Mouse (Mus musculus): ENCODE results near the gene 1700025G04Rik.
A peak's percentile ranks its signal among the peaks of the same experiment; 100 is the strongest.

Gene 1700025G04Rik

DNA sequence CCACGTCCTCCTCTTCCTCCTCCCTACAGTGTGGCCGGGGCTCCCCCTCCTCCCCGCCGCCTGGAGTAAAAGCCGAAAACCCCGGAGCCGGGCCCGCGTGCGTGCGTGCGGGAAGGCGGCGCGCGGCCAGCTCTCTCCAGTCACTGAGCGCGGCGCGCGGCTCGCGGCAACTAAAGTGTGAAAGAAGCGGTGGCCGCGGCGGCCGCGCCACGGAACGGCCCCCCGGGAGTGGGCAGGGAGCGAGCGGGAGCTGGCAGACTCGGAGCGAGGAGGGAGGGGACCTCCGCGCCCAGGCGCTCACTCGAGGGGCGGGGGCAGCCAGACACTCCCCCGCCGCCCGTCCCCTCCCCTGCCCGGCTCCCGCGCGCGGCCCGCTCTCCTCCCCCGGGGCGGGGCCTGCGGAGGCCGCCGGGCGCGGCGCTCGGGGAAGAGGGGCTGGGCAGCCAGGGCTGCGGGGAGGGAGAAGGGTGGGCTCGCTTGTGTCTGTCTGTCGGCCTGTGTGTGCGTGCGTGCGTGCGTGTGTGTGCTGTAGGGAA, at the start of gene 1700025G04Rik:
Gene 1700025G04Rik, minus strand, starts transcription at position 108 of the 536 bp plus-strand sequence.
- DNase-seq (ENCODE audit: low read depth): peak; percentile 27

DNA sequence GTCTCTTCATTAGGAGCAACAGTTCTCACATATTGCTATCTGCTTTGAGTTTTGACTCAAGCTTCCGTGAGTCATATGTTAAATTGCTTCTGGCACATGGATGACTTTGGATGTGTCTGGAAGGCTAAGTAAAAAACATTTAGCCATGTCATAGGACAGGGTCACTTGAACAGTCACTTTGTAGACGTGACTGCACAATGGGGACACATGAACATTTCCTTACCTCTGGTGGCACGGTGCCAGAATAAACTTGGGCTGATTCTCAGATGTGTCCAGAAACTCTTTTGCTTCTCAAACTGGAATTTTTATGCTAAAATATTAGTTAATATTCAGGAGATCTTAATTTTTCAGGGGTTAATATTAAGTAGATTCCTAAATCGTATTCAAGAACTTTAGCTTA, 49.6 kb upstream of the 1700025G04Rik start:
- no peak for DNase-seq (ENCODE audit: low read depth)

DNA sequence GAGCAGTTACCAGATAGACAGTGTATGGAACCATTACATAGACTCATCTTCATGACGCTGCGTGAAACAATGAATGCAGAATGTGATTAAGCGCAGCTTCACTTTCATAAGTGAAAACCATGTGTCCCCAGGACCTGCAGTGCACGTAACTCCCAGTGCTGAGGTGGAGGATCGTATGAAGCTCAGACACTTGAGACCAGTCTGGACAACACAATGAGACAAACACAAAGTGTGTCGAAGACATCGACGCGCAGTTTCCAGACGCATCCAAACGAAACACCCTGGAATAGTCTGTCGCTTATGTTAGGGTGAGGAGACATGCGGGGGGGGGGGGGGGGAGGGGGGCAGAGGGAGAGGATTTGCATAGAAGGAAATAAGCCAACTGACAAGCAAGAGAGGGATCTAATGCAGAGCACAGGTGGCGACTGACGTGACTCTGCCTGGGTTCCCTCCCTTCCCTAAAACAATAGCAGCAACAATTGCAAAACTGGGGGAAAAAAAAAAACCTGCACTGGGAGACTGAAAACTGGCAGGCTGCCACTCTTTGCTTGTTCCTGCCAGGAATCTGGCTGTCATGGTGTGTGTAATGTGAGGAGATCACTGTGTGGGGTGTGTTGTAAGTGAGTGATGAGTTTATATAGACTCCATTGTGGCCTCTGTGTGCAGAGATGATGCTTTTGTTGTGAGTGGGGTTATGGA, 40.3 kb upstream of the 1700025G04Rik start:
- DNase-seq (ENCODE audit: low read depth): no peak

DNA sequence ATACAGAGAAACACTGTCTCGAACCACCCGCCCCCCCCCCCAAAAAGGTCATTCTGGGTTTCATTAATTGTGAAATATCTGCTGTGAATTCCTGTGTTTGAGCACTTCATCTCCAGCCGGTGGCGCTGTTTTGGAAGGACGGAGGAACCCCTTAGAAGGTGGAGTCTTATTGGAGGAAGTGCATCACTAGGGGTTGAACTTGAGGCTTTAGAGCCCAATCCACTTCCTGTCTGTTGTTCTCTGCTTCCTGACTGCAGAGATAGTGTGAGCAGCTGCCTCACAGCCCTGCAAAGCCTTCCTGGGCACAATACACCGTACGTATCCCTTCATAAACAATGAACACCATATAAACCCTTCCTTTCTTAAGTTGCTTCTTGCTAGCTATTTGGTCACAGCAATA, 35.5 kb upstream of the 1700025G04Rik start:
- DNase-seq (ENCODE audit: low read depth): no peak

DNA sequence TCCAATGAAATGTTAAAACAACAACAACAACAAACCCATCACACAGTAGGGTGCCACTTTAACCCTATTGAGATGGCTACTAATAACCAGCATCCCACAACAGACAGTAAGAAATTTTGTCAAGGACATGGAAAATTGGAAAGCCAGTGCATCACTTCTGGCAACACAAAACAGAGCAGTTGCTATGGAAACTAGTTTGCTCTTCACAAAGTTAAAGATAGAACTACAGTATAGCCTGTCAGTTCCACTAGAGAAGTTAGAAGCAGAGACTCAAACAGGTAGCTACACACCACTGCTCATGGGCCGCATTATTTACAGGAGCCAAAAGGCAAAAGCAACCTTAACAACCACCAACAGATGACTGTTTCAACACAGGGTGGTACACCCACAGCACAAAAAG, 20.2 kb upstream of the 1700025G04Rik start:
- no peak for DNase-seq (ENCODE audit: low read depth)

DNA sequence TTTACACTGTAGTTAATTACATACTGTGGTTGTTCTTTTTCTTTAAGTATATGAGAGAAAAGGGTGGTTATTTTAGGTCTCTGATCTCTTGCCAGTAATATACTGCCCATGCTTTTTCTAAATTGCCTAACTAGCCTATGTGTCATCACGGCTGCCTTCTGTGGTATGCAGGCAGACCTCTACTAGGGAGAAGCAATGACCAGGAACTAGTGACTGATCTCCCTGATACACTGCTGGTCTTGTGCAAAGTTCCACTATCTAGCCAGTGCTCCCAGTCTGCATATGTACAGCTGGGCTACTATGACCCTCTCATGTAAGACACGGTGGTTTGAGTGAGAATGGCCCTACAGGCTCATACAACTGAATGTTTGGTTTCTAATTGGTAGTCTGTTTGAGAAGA, 16.2 kb upstream of the 1700025G04Rik start:
- DNase-seq (ENCODE audit: low read depth): no peak

DNA sequence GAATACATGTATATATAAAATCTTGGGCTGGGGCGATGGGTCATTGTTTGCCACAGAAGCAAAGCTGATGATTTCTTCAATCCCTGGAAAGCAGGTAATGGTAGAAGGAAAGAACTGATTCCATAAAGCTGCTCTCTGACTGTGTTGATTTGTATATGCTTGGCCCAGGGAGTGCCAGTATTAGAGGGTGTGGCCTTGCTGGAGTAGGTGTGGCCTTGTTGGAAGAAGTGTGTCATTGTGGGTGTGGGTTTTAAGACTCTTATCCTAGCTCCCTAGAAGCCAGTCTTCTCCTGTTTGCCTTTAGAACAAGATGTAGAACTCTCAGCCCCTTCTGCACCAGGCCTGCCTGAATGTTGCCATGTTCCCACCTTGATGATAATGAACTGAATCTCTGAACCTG, 15.3 kb upstream of the 1700025G04Rik start:
- DNase-seq (ENCODE audit: low read depth): no peak

DNA sequence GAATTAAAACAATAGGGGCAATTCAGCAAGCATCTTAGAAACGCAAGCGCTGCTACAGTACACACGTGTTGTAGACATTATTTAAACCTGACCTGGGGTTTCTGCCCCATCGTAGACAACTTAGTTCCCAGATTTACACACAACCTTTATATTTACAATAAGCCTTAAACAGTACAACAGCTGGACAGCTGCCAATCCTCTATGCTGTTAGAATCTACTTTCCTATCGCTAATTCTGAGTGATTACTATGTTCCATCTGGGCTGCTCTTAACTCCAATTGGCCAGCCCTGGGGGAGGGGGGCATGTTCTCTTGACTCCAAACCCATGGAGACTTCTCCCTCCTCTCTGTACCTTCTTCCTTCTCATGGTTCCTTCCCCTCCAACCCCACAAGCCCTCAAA, 11.8 kb upstream of the 1700025G04Rik start:
- DNase-seq (ENCODE audit: low read depth): no peak

DNA sequence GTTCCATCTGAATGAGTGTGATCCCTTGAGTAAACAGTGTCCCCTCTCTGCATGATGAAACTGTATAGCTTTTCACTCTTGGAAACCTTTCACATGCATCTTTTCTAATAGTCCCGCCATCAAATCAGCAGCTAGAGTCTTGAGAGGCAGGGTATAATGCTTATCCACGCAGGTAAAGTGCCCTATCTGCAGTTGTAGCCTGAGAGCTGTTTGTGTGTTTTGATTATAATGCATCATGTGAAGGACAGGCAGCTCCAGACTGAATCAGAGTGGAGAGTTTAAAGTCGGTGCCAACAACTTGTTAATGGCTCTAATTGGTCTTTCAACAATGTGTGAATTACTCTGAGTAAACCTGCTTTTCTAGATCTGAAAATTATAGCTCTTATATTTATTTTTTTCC, 6.1 kb upstream of the 1700025G04Rik start:
- no peak for DNase-seq (ENCODE audit: low read depth)

DNA sequence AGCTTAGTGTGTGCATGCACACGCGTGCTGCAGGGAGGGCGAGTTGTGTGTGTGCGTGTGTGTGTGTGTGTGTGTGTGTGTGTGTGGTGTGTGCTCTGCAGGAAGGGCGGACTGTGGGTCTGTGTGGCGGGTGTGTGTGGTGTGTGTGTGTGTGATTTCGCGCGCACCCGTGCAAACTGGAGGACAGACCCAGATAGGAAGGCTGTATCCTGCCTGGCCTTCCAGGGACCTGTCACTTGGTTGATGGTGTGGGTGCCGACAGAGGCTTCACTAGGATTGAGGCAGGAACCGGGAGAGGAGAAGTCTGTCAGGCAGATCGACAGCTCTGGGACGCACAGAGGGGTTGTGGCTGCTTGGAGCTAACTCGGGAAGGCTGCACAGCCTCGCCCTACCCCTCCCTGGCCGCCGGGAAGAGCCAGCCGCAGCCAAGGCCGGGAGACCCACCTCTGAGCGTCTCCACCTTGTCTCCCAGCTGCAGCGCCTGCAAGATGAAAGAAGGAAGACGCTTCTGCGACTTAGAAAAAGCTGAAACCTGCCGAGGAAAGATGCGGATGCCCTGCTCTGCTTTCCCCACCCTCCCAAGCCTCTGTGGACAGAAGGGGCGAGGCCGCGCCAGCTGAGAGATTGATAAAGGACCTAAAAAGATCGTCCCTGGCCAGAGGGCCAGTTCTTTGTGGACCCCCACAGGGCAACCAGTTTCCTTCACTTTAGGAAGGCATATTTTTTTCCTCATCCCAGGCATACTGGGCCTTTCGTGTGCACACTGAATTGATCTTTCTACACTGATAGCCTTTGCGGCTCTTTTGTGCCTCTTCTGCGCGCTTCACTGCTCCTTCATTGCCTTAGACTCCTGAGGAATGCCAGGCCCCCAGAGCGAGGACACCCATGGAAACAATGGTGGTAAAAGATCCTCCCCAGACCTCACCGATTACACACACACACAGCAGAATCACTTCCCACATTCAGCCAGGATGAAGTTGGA, 930 bp upstream of the 1700025G04Rik start:
- DNase-seq (ENCODE audit: low read depth): no peak

DNA sequence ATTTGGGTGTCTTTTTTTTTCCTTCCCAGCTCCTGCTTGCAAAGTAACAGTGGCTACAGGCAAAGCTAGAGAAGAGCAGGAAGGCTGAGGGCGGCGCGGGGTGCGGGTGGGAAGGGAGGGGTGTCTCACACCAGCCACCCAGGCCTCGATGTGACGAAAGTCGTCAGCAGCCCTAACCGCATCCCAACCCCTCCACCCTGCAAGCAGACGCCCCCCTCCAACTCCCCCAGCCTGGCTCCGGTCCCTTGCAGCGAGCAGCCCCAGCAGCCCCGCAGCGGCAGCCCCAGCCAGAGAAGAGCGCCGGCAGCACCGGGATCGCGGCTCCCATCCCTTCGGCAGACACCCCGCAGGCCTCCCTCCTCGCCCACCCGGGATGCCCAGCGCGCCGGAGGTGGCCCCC, 399 bp downstream of the 1700025G04Rik start:
- DNase-seq (ENCODE audit: low read depth): no peak

DNA sequence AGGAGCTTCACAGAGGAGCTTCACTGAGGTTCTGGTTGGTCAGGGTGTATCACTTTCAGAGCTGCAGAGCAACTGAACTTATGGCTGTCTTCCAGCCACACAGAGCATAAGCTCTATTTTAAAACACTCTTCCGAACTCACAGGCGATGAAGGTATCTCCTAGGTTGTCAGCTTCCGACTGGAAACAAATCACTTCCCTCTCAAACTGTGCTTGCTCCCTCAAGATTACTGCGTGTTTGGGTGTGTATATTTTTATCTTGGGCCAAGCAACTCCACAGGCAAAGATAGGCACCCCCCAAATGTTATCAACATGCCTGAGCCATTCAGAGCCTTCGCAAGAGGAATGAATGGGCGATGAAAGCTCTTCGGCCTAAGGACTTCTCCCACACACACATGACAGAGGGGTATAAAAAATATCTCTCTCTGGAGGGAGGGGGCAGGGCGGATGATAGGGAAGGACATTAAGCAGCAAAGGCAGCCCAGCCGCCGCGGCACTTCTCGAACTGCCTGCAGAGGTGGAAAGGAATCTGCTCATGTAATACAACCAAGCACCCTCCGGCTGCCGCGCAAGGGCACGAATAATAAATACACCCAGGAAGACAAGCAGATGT, 1.0 kb downstream of the 1700025G04Rik start:
- peak; percentile 20 for DNase-seq (ENCODE audit: low read depth)

DNA sequence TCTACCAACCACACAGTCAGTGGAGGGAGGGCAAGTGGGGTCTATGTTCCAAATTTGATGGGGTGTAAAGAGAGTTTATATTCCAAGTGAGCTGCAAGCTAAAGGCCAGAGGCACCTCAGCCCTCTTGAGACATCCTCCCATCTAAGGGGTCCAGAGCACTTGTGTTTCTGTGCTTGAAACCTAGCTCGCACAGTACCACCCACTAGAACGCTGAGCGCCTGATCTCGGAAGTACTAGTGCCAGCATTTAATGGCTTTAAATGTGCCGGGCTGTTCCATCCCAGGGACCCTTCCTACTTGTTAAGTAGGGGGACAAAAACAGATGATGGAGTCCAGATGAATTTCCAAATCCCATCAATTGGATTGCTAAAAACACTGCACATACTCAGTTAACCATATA, 1.9 kb downstream of the 1700025G04Rik start:
- DNase-seq (ENCODE audit: low read depth): no peak

DNA sequence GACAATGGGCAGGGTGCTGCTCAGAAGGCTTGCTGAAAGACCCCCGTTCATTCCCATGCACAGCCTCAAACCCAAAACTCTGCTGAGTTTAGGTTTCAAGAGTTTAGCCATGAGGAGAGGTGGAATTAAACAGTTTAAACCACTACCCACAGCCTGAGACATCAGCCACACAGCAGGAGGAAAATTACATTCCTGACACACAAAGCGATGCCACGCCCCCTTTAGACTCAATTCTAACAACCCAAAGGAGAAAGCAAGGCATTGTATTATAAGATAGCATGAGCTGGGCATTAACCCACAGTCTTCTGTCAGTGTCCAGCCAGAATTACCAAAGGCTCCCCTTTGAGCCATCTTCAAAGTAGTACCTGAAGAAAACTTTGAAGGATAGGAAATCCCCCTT, 3.0 kb downstream of the 1700025G04Rik start:
- no peak for DNase-seq (ENCODE audit: low read depth)

DNA sequence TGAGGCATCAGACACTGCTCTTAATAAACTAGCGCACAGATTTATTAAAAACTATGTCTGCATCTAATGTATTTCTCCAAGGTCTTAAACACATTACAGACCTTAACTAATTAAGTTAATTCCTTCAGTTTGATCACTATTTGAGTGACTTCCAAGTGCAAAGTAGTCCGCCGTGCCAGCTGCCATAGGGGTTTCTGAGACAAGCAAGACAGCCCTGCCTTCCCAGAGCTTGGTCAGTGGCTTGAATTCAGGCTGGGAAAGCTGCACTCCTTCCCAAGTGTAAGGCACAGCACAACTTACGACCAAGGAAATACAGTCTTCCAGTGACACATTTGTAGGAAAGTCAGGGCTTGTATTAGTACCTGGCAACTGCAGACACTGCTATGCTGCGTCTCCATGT, 4.4 kb downstream of the 1700025G04Rik start:
- DNase-seq (ENCODE audit: low read depth): no peak

DNA sequence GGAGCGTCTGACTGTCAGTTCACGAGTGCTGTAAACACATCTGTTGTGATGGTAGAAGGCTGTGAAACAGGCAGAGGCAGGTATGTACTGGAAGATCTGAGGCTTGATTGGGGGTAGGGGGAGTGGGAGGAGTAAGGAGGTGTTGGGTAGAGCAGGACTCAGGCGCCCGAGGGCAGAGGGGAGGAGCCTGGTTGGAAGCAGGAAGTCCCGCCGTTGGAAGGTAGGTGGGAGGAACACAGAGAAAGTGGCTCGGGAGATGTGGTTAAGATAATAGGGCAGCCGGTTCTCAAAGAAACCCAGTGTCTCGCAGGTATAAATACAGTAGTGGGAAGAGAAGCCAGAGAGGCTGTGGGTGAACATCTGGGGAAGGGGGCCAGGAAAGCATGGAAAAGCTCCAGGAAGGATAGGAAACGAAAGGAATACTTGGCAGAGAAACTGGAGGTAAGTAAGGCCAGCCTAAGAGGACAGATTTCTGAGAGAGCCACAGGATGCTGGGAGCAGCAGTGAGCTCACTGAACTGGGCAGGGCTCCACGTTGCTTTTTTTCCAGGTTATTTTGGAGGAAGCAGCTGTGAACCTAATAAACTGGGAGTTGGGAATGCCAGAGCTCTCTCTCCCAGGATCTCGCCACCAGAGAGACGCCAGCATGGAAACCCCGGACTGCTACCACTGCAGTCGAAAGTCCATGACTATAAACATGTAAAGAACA, 5.1 kb downstream of the 1700025G04Rik start:
- no peak for DNase-seq (ENCODE audit: low read depth)

DNA sequence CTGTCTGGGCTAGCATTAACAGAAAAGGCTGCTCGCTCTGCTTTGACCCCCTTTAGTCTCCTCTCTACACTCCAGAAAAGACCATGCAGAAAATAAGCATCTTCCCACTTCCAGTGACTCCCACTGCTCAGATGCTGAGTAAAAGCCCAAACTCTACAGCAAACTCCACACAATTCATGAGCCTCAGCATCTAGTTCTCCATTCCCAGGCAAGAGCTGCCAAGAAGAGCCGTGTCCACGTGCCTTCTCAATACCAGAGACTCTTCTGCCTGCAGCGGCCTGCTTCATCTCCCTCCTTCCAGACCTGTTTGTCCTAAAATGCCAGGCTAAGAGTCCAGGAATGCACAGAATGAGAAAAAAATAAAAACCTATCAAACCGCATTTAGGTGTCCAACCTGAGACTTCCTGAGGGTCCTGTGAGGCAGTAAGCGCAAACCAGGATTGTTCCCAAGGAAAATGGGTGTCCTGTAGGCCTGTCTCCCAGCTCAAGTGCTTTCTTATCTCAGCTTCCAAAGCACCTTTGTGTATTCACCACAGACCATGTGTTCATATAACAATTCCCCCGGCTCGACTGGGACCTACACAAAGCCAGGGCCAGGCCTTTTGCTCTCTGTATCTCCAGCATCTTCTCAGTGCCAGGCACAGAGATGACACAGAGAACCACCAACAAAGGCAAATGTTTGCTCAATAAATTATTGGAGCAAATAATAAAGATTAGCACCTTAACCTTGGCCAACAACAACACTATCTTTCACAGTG, 7.8 kb downstream of the 1700025G04Rik start:
- no peak for DNase-seq (ENCODE audit: low read depth)

DNA sequence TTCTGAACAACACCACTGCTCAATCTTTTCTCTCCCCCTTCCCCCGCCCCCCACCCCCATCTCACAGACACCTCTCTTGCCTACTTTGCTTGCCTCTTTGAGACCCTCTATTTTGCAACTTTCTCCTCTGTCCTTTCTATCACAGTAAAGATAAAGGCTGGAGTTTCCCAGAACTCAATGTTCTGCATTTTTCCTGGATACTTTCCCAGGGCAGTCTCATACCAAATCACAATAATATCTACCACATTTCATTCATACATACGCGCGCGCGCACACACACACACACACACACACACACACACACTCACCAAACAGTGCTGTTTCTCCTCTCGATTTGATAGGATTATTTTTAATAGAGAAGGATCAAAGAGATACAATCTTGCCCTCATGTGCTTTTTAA, 8.8 kb downstream of the 1700025G04Rik start:
- no peak for DNase-seq (ENCODE audit: low read depth)

DNA sequence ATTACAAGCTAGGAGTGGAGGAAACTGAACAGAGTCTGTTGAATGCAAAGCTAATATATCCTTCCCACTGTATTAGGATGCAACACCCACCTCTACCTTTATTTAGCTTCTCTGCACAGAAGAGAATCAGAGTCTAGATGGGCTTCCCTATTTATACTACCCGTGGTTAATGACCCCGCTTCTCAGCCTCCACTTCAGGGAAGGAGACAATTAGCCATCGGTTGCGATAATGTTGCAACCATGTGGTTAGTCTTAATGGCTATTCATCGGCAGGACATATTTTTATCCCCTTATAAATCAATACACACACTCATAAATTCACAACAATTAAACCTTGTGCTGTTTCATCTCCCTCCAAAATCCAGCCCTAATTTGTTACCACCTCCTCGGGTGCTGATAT, 9.7 kb downstream of the 1700025G04Rik start:
- no peak for DNase-seq (ENCODE audit: low read depth)

DNA sequence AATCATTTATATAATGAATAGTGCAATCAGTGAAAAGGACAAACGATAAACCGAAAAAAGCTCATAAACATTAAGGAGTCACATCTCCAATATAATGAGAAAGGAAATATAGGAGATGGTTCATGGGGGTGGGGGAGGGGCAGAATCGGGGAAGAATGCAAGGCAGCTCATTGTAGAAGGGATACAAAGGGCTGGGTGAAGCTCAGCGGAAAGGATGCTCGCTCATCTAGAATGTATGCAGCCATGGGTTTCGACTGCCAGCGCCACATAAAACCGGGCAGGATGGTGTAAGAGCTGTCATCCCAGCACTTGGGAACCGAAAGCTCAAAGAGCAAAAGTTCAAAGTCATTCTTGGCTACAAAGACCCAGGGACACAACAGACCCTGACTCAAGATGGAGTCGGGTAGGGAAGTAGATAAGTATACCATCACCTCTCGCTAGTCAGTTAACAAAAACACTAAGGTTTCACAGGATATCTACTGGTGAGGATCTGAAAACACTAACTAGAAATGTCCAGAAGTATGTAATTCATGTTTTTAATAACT, 12.7 kb downstream of the 1700025G04Rik start:
- no peak for DNase-seq (ENCODE audit: low read depth)
